Mouse (Mus musculus) kidney, postnatal 10 days (tissue): ENCODE measurements around the gene Lurap1.

Source experiments
- DNase-seq: peaks from one replicate; pipeline ENCODE4 v3.0.0; 2021; ENCODE audit warnings: mixed read lengths

The Lurap1 gene

DNA sequence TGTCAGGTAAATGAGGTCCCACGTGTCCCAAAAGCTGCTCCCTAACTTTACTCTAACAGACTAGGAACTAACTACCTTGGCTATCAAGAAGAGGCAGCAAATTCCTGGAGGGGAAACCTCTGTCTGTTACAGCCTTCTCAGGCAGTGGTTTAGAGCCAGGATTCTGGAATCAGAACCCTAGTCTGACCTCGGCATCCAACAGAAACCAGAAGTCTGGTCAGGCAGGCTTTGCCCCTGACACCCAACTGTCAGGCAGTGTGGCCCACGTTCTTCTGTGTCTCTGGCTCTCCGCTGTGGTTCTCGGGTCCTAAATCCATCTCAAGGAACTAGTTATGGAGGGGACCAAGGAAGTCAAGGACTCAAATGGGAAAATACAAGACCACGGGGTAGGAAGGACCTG, at the start of gene Lurap1:
Lurap1 (minus strand) TSS at position 101 of the 400 bp plus-strand sequence.
- no peak for DNase-seq

DNA sequence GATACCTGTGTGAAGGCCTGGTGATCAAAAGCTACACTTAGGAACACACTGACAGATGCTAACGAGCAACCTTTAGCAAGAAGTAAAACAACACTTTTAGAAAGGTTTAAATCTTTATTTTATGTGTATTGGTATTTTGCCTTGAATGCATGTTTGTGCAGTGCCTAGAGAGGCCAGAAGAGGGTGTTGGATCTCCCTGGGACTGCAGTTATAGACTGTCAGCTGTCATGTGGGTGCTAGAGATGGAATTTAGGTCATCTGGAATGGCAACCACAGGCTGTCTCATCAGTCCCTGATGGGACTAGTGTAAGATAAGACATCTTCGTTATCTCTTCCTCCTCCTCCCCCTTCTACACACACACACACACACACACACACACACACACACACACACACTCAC, 47.3 kb upstream of the Lurap1 start:
- DNase-seq, result no peak

DNA sequence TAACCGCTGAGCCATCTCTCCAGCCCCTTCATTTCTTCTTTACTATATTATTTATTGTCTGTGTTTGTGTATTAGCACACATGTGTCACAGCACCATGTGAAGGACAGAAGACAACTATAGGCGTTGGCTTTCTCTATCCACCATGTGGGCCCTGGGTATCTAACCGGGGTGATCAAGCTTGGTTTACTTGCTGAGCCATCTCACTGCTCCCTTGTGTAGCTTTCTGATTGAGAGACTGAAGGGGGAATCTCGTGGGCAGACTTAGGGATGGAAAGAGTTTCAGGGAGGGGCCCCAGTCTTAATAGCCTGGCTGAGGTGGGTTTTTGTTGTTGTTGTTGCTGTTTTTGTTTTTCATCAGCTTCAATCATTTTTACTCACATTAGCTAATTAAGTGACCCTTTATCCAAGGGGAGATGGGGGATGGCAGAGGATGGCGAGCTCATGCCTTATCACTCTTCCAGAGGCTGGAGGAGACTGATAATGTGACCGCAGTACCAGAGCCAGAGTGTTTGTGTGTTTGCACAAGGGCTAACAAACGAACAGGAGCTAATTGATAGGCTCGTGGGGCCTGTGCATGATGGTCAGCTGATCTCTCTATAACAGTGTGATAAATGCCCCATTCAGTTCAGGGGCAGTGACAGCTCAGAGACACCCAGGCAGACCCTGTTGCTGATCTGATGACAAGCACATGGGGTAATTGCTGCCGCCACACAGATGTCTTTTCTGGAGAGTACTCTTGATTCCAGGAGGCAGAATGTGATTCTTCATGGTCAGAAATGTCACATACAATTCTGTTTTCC, 42.6 kb upstream of the Lurap1 start:
- DNase-seq, result no peak

- DNase-seq, result peak; percentile 66
These were observed 41.2 kb upstream of the Lurap1 start for GRCm38 (mm10) chr4:116192286-116192835.

DNA sequence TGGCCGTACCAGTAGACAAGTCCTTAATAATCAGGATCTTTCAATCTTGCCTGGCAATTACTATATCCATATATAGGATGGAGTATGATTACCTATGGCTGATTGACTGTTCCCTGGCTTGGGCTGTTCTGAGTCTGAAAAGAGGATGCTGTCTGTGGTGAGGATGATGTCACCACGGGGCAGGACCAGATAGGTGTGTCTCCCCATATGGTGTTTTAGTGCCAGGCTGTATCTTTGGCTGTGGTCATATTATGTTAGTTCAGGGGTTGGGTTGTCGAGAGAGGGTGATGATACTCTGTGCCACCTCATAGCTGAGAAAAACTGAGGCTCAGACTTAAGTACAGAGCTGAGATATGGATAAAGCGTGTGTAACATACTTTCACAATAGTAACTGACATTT, 33.9 kb upstream of the Lurap1 start:
- DNase-seq, result no peak

DNA sequence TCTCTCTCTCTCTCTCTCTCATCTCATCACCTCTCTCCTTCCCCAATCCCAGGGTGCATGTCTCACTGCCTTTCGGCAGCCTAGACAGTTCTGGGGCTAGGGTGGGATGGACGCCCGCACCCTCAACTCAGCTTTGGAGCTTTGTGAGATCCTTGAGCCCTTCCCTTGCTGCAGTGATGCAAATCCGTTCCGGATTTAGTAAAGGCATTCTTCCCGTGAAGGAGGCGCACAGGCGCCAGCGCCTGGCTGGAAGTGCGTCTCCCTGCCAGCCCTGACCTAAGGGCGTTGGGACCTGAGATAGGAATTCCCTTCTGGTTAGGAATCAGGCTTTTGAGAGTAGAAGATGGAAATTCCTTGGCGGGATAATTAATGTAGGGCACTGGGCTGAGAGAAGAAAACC, 31.6 kb upstream of the Lurap1 start:
- peak; percentile 65 for DNase-seq

DNA sequence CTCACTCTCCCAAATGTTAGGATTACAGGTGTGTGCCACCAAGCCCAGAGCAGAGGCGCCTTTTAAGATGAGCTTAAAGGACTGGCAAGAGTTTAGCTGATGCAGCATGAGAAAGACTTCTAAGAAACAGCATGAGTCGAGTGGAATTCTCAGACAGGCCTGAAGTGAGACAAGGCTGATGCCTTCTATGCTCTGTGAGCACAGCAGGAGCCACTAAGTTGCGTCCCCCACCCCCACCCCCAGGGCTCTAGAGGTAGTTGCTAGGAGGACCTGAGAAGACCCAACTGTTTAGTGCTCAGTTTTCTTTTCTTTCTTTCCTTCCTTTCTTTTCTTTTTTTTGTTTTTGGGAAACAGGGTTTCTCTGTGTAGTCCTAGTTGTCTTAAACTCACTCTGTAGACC, 30.9 kb upstream of the Lurap1 start:
- DNase-seq, result no peak

DNA sequence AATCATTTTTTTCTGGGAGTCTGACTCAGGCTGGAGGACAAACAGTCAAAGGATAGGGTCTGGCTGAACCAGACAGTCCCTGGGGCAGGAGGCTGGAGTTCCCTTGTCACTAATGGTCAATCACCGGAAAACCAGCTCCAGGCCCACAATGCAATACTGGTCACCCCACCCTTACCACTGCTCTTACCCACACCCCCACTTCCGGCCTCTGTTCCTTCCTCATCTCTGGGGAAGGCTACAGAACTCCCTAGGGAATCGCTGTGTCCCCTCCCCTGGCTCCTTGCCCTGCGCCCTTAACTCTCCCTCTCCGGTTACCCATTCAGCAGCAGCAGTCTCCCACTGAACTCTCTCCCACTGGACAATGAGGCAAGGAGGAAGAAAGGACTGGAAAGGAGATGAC, 26.0 kb upstream of the Lurap1 start:
- peak; percentile 86 for DNase-seq

- DNase-seq, result peak; percentile 90
These were observed 25.4 kb upstream of the Lurap1 start for GRCm38 (mm10) chr4:116176543-116176988.

- no peak for DNase-seq
These were observed 24.8 kb upstream of the Lurap1 start for GRCm38 (mm10) chr4:116175711-116176542.

- no peak for DNase-seq
These were observed 24.0 kb upstream of the Lurap1 start for GRCm38 (mm10) chr4:116175136-116175535.

- DNase-seq, result peak; percentile 67
These were observed 23.5 kb upstream of the Lurap1 start for GRCm38 (mm10) chr4:116174466-116175116.

DNA sequence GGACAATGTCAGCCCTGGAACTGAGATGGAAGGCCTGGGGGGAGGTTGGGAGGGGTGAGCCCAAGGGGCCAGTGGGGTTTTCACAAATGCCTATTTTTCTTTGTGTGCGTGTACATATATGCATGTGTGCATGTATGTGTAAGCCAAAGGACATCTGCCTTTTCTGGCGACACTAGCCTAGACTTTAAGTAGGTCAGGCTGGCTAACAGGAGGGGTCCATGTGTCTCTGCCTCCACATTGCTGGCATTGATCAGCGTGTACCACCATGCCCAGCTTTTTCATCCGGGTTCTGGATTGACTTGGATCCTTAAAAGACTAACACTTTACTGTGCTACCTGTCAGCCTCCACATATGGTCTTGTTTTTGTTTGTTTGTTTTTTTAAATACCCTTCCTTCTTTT, 22.6 kb upstream of the Lurap1 start:
- DNase-seq, result no peak

DNA sequence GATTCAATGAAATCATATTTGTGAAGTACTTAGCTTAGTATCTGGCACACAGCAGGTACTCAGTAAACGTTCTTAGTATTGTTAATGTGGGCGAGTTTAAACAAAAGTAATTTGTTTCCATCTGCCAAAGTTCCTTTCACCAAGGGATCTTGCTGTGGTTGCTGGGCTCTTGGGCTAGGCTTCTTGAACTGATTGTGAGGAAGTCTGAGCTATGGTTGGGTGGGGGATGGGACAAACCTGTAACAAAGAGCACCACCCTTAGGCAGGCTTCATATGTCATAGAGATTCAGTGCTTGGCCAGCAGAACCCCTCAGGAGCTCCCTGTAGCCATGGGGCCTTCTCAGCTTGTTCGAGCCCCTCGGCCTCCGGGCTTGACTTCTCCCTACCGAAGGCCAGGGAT, 21.9 kb upstream of the Lurap1 start, which contains the start of the genes 1700042G07Rik and Gm49337:
1700042G07Rik (plus strand) TSS at position 301 of the 400 bp plus-strand sequence.
Gm49337 (plus strand) TSS at position 313 of the 400 bp plus-strand sequence.
- no peak for DNase-seq

DNA sequence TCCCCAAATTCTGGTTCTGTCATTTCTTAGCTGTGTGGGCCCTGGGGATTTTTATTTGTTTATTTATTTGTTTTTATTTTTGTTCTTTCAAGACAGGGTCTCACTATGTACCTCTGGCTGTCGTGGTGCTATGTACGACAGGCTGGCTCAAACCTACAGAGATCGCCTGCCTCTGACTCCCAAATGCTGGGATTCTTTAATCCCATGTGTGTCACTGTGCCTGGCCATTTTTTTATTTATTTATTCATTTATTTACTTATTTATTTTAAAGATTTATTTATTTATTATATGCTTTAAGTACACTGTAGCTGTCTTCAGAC, 18.2 kb upstream of the Lurap1 start:
- no peak for DNase-seq

DNA sequence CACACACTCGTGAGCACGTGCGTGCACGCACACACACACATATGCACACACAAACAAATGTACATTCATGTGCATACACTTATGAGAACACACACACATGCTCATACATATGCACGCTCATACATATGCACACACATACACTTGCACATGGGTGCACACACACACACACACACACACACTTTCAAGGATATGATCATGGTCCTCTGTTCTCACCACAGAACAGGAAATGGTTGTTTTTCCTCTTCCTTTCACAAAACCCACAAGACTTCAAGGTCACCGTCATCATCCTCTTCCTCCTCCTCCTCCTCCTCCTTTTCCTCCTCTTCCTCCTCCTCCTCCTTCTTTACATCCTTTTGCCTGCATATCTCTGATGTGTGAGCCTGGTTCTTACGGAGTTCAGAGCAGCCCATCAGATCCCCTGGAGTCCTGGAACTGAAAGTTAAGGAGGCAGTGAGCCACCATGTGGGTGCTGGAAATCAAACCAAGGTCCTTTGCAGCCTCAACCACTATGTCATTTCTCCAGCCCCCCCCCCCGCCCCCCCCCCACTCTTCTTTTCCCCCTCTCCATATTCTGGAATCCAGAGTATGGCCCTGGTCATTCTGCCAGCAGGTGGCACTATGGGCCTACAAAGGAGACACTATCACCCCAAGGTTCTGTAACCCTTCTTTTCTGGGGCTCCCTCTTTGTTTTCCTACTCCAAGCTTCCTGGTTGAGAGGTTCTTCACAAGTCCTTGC, 17.6 kb upstream of the Lurap1 start:
- peak; percentile 91 for DNase-seq

GRCm38 (mm10) chr4:116167404-116167803, 16.3 kb upstream of the Lurap1 start, which contains the start of gene Tspan1:
Gene Tspan1 (minus strand): TSS chr4:116167601.
- DNase-seq, result peak; percentile 73

DNA sequence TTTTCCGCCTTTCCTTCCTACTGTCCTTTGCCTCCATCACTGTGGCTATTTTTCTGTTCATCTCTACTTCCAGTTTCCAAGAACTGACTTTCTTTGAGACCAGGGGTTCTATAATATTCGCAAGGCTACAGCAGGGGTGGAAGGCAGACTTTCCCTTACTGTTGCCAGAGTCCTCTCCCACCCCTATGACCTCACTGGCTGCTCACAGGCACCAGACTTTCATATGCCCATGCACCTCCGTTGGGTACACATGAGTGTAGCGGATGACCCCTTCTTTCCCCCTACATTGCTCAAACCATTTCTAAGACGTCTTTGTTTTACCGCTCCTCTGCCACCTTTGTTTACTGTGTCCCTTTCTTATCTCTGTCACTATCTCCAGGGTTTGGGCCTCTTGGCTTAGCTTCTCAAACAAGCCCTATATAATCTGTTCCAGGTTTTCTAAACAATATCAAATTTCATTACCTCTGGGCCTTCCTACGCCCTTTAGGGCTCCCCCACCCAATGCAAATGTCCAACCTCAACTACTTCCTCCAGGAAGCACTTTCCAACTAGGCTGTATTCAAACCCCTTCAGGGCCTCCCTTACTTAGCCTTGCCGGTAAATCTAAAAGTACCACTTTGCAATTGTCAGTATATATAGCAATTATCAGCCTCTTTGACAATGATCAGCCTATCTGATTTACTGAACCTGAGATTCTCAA, 14.7 kb upstream of the Lurap1 start:
- DNase-seq, result no peak

DNA sequence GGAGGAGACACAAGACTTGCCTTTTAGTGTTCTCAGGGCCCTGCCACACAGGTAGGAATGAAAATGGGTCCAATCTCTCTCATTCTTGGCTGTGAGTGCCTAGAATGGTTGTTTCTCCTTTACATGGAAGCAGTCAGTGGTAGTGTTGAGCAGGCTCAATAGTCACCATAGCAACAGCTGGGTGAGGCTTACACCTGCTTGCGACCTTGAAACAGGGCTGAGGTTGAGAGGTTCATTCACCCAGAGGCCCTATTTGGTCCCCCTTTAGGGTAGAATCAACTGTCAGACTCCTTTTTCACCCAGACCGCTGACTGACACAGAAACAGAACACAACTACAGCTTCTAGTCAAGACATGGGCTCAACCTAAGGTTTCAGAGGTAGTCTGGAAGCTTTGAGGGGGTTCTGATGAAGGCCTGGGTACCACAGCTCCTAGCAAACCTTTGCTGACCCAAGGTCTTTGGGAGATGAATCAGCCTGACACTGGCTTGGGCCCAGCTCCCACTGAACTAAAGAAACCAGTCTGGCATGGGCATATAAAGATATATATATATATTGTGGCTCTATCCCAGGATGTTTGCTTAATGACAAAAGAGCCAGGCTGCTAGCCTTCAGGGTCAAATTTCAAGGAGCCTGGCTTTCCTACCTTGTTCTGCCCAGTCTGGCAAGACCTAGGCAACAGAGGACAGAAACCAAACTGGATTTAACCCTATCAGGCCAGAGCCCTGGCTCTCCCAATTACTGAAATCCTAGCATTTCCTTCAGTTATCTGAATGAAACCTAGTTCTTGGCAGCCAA, 13.8 kb upstream of the Lurap1 start:
- no peak for DNase-seq

DNA sequence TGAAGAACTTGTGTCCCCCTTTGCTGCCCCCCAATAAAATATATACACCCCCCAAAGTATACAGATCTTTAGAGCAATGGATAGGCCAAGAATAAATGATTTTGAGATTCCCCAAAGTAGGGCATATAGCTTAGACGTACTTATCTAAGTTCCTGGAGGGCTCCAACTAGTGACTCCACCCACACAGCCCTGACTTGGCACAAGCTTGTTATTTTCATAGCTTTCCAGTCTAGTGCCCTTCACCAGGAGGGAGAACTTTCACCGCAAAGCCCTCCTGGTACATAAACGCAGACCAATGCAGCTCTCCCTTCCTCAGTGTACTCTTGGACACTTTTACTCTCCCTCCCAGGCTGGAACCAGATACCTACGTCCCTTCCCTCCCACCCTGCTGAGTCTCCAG, 11.0 kb upstream of the Lurap1 start:
- peak; percentile 54 for DNase-seq

DNA sequence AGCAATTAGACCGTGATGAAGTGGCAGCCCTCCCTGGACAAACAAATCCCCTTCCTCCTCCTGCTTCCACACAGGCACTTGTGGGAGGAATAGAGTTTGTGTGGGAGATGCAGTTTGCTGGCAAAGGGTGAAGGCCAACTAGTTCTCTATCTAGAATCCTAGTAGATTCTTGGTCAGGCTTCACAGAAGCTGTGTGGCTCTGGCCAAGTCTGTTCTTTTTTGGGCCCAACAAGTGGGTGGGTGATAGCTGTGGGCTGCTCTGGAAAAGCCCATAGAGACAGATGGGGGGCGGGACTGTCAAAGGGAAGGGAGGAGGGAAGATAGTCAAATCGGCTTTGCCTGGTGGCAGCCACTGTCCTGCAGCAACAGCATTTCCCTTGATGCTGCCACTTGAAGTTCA, 9.6 kb upstream of the Lurap1 start:
- DNase-seq, result no peak
